ENCODE assay signal across 10 mouse cellular contexts in genomic region chr7:92235541-92236031, GRCm38 (mm10).
DNase-seq lines count a peak whose midpoint lies in the region; ATAC-seq and TF ChIP-seq lines count a peak whose summit lies in the region.
"Had no signal": no experiment of that assay in that cellular context is flagged by ENCODE, and none has a peak within 500 bp of the region (broad histone marks: within the 10 kb centered on the region; RNA-seq: fewer than 3 reads in every experiment).

No protein-coding gene starts in this region.

- TF ChIP-seq CTCF in stomach, postnatal 0 days (IDR thresholded peaks at IDR 0.05; ENCODE audit: low read depth) = no peak

- H3K27ac ChIP-seq in stomach, embryonic 15.5 days = no peak overlapping the region
- H3K27ac ChIP-seq in stomach, postnatal 0 days (replicated peaks) = no peak overlapping the region
- no peak overlapping the region for H3K27ac ChIP-seq in embryonic facial prominence, embryonic 15.5 days (replicated peaks)
- peak overlapping the region; percentile 67 for H3K27ac ChIP-seq in limb, embryonic 13.5 days

- H3K27me3 ChIP-seq in stomach, embryonic 15.5 days (replicated peaks) = no peaks in the 10 kb centered on the region
- no peaks in the 10 kb centered on the region for H3K27me3 ChIP-seq in stomach, postnatal 0 days (ENCODE audit: control insufficient read depth, insufficient read depth, low read length)
- H3K27me3 ChIP-seq in embryonic facial prominence, embryonic 15.5 days = no peaks in the 10 kb centered on the region
- H3K27me3 ChIP-seq in limb, embryonic 13.5 days = no peaks in the 10 kb centered on the region
- H3K27me3 ChIP-seq: megakaryocyte, embryonic 14.5 days had no signal

- H3K9ac ChIP-seq in stomach, embryonic 15.5 days = no peak overlapping the region
- H3K9ac ChIP-seq in stomach, postnatal 0 days (ENCODE audit: low read length) = no peak overlapping the region
- no peak overlapping the region for H3K9ac ChIP-seq in embryonic facial prominence, embryonic 15.5 days
- no peak overlapping the region for H3K9ac ChIP-seq in limb, embryonic 13.5 days

- no peaks in the 10 kb centered on the region for H3K36me3 ChIP-seq in stomach, embryonic 15.5 days
- H3K36me3 ChIP-seq in stomach, postnatal 0 days (ENCODE audit: control insufficient read depth, insufficient read depth, low read length) = no peaks in the 10 kb centered on the region
- no peaks in the 10 kb centered on the region for H3K36me3 ChIP-seq in embryonic facial prominence, embryonic 15.5 days
- H3K36me3 ChIP-seq in limb, embryonic 13.5 days = no peaks in the 10 kb centered on the region

- no peak overlapping the region for H3K4me3 ChIP-seq in stomach, embryonic 15.5 days (replicated peaks)
- H3K4me3 ChIP-seq in stomach, postnatal 0 days (ENCODE audit: low read depth, low read length) = no peak overlapping the region
- H3K4me3 ChIP-seq in embryonic facial prominence, embryonic 15.5 days (replicated peaks) = peak overlapping the region; percentile 21
- peak overlapping the region; percentile 30 for H3K4me3 ChIP-seq in limb, embryonic 13.5 days
- H3K4me3 ChIP-seq: megakaryocyte, embryonic 14.5 days had no signal

- no peak for TF ChIP-seq EP300 in stomach, postnatal 0 days (optimal IDR thresholded peaks at IDR 0.05)

- WGBS in stomach, embryonic 15.5 days = 48% methylated on average over 12 of the region's 12 CpGs
- 54% methylated on average over 12 of the region's 12 CpGs for WGBS in stomach, postnatal 0 days
- 20% methylated on average over 12 of the region's 12 CpGs for WGBS in embryonic facial prominence, embryonic 15.5 days
- WGBS in limb, embryonic 13.5 days = 26% methylated on average over 12 of the region's 12 CpGs

- 0 out of 2 replicates have a peak overlapping the region, but pooled peaks have one; percentile 21 for H3K4me2 ChIP-seq in stomach, embryonic 15.5 days
- no peak overlapping the region for H3K4me2 ChIP-seq in stomach, postnatal 0 days (replicated peaks; ENCODE audit: low read depth)
- H3K4me2 ChIP-seq in embryonic facial prominence, embryonic 15.5 days (replicated peaks) = peak overlapping the region; percentile 40
- H3K4me2 ChIP-seq in limb, embryonic 13.5 days (replicated peaks) = peak overlapping the region; percentile 61

- no peaks in the 10 kb centered on the region for H3K4me1 ChIP-seq in stomach, embryonic 15.5 days
- H3K4me1 ChIP-seq in stomach, postnatal 0 days (replicated peaks; ENCODE audit: control insufficient read depth, insufficient read depth) = no peaks in the 10 kb centered on the region
- 0 out of 2 replicates have a peak, but pooled peaks cover 6% of the 10 kb centered on the region for H3K4me1 ChIP-seq in embryonic facial prominence, embryonic 15.5 days
- H3K4me1 ChIP-seq in limb, embryonic 13.5 days = peaks cover 38% of the 10 kb centered on the region
- H3K4me1 ChIP-seq: megakaryocyte, embryonic 14.5 days had no signal

- no peak for ATAC-seq in stomach, embryonic 15.5 days (ENCODE audit: insufficient read depth, low FRiP score, low read depth)
- ATAC-seq in stomach, postnatal 0 days (ENCODE audit: low FRiP score, low TSS enrichment) = no peak
- no peak for ATAC-seq in embryonic facial prominence, embryonic 15.5 days (ENCODE audit: insufficient number of reproducible peaks, low FRiP score, low TSS enrichment, low read depth)
- ATAC-seq in limb, embryonic 13.5 days (ENCODE audit: low FRiP score, low read depth) = peak; percentile 48; the same call in 1 of the 2 replicates

- no peaks in the 10 kb centered on the region for H3K9me3 ChIP-seq in stomach, embryonic 15.5 days
- H3K9me3 ChIP-seq in stomach, postnatal 0 days (ENCODE audit: control insufficient read depth, low read length) = no peaks in the 10 kb centered on the region
- no peaks in the 10 kb centered on the region for H3K9me3 ChIP-seq in embryonic facial prominence, embryonic 15.5 days (replicated peaks)
- H3K9me3 ChIP-seq in limb, embryonic 13.5 days = no peaks in the 10 kb centered on the region
- H3K9me3 ChIP-seq: megakaryocyte, embryonic 14.5 days had no signal

- no peak for DNase-seq in stomach, postnatal 0 days (ENCODE audit: low spot score)
- DNase-seq in telencephalon, adult 2 months (ENCODE audit: low read depth, low spot score) = peak; percentile 18
- no peak for DNase-seq in layer of hippocampus, postnatal 25 days (ENCODE audit: extremely low spot score in 1 of 2, low spot score in 1 of 2)
- no peak for DNase-seq in liver
- no peak for DNase-seq in frontal cortex, postnatal 25 days (ENCODE audit: low spot score in 2 of 2)
- DNase-seq: thymus, adult 18-20 months had no signal

Comparison
In these comparisons a context has a peak if more than half of its experiments do, and no peak if none do; other contexts are left out.
1. H3K4me3 ChIP-seq: peak in embryonic facial prominence, embryonic 15.5 days (single experiment) and limb, embryonic 13.5 days (single experiment); none in stomach, embryonic 15.5 days (single experiment) and stomach, postnatal 0 days (single experiment).